Mouse (Mus musculus) limb, embryonic 14.5 days (tissue): ENCODE results near the gene Uap1l1. TPM values are rescaled to one million over a fixed set of nuclear protein-coding genes. Genes with fewer than 3 reads are reported as not detected.

ENCODE experiments used
- ATAC-seq: fragments of 200-750 bp; cut with Nextera tagmentation; 2 replicates; pipeline ENCODE4 v1.8.0; 2017; ENCODE audit warnings: low read depth, moderate number of reproducible peaks, moderate TSS enrichment; ENCODE audit not compliant: low FRiP score
- DNase-seq: peaks from one replicate; pipeline ENCODE4 v3.0.0-alpha.2; 2015; ENCODE audit warnings: low spot score
- H3K27ac ChIP-seq: fragments of 300-500 bp; sonication (generic); replicated peaks from 2 replicates; pipeline ENCODE4 v1.5.1; 2014; ENCODE audit warnings: low read depth, mild to moderate bottlenecking, low read length, moderate library complexity, mixed read lengths
- H3K27me3 ChIP-seq: fragments of 300-500 bp; sonication (generic); 2 replicates; pipeline ENCODE4 v1.6.1; 2014; ENCODE audit warnings: low read length, mixed read lengths; ENCODE audit not compliant: control insufficient read depth, insufficient read depth
- H3K36me3 ChIP-seq: fragments of 300-500 bp; sonication (generic); 2 replicates; pipeline ENCODE4 v1.6.1; 2014; ENCODE audit warnings: mild to moderate bottlenecking, low read length, moderate library complexity, mixed read lengths; ENCODE audit not compliant: control insufficient read depth, insufficient read depth
- H3K4me1 ChIP-seq: fragments of 300-500 bp; sonication (generic); 2 replicates; pipeline ENCODE4 v1.6.1; 2014; ENCODE audit warnings: antibody characterized with exemption, low read length, mixed read lengths; ENCODE audit not compliant: control insufficient read depth, insufficient read depth
- H3K4me2 ChIP-seq: fragments of 300-500 bp; sonication (generic); replicated peaks from 2 replicates; pipeline ENCODE4 v1.6.1; 2014; ENCODE audit warnings: low read depth, mild to moderate bottlenecking, low read length, moderate library complexity; ENCODE audit not compliant: severe bottlenecking
- H3K4me3 ChIP-seq: fragments of 300-500 bp; sonication (generic); replicated peaks from 2 replicates; pipeline ENCODE4 v1.5.1; 2014; ENCODE audit warnings: low read length
- H3K9ac ChIP-seq: fragments of 300-500 bp; sonication (generic); 2 replicates; pipeline ENCODE4 v1.6.1; 2014; ENCODE audit warnings: mild to moderate bottlenecking, low read depth, low read length, moderate library complexity; ENCODE audit not compliant: severe bottlenecking
- H3K9me3 ChIP-seq: fragments of 300-500 bp; sonication (generic); 2 replicates; pipeline ENCODE4 v1.6.1; 2016; ENCODE audit warnings: low read length; ENCODE audit not compliant: control insufficient read depth
- POLR2A ChIP-seq: fragments of 200-500 bp; IDR thresholded peaks from 2 replicates; pipeline ENCODE4 v1.8.0; 2012; ENCODE audit warnings: inconsistent platforms, mild to moderate bottlenecking, moderate library complexity, borderline replicate concordance; ENCODE audit not compliant: insufficient read depth, insufficient read length; ENCODE audit errors: extremely low read depth
- WGBS: fragments of 180-500 bp; shearing (Covaris S2); extraction: QIAGEN DNeasy Blood & Tissue Kit; methylation state at CpG from one replicate; pipeline ENCODE4 v1.1.7; 2014; 5-methylcytosine and 5-hydroxymethylcytosine counted together
- polyA plus RNA-seq, 2 experiments: library from polyadenylated mRNA; depleted of rRNA in 1 of 2; stranded (reverse) in 1 of 2; unstranded in 1 of 2; fragments of >200 nt; fragmentation: Nextera tagmentation in 1 of 2; extraction: Ambion mirVana in 1 of 2; gene quantifications; 2 replicates each; pipeline versions ENCODE4 v1.2.1 to v1.2.3; 2012 to 2014

The Uap1l1 gene
- polyA plus RNA-seq, 2 experiments: 8.2 to 15.8 TPM

DNA sequence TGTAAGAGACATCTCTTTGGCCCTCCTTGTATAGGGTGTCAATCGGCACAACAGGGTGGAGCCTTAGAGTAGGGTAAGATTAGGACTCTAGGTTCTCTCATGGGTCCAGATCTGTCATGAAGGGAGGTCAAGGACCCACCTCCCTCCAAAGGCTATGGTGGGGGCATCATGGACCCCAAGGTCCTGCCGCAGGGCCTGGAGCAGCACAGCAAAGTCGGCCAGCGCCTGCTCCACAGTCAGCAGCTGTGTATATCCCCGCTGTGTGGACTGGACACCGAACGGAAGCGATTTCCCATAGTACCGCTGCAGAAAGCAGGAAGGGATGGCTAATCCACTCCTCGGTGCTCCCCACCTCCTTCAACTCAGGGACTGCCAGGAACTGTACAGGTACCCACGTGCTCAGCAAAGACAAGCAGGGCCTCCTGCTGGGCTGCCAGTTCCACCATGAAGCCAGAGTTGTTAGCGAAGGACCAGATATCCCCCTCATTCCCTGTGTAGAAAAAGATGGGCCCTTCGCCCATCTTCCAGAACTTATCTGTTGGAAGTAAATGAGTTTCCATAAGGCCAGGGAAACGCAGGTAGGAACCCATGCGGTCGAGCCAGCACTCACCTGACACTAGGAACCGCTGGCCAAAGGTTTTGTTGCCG, 9.9 kb downstream of the Uap1l1 start:
- Histone ChIP-seq H3K4me1 (peaks cover 15% of the 10 kb centered on the region), H3K9me3 (no peaks in the 10 kb centered on the region), H3K36me3 (peaks cover 33% of the 10 kb centered on the region), H3K27me3 (no peaks in the 10 kb centered on the region), H3K9ac (peak overlapping the region; percentile 58), H3K4me2 (peak overlapping the region; percentile 94), H3K4me3 (peak overlapping the region; percentile 52), H3K27ac (no peak overlapping the region)
- ATAC-seq (no peak), DNase-seq (no peak)
- WGBS: 41% methylated on average over 18 of the region's 18 CpGs
- no peak for TF ChIP-seq POLR2A

DNA sequence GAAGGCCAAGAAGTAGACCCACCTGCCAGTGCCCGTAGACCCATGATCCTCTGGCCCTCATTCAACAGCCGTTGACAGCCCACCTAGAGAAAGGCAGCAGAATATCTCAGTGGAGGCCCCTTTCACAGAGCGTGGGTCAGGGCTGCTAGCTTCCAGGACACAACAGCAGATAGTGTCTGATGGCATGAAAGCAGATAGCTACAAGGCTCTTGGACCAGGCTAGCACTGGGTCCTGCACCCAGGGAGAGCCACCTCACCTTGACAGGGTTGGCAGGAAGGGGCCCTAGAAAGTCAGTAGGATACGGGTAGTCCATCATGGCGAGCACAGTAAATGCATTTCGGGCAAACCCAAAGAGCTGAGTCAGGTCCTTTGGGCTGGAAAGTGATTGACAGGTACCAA, 11.3 kb downstream of the Uap1l1 start:
- no peaks in the 10 kb centered on the region for H3K27me3 ChIP-seq
- no peak for DNase-seq
- no peak overlapping the region for H3K4me3 ChIP-seq
- H3K27ac ChIP-seq: no peak overlapping the region
- H3K4me1 ChIP-seq: peaks cover 15% of the 10 kb centered on the region
- H3K36me3 ChIP-seq: peaks cover 46% of the 10 kb centered on the region
- WGBS: 89% methylated on average over 6 of the region's 6 CpGs
- H3K9ac ChIP-seq: no peak overlapping the region
- no peak for TF ChIP-seq POLR2A
- no peak for ATAC-seq
- H3K4me2 ChIP-seq: no peak overlapping the region
- H3K9me3 ChIP-seq: no peaks in the 10 kb centered on the region

DNA sequence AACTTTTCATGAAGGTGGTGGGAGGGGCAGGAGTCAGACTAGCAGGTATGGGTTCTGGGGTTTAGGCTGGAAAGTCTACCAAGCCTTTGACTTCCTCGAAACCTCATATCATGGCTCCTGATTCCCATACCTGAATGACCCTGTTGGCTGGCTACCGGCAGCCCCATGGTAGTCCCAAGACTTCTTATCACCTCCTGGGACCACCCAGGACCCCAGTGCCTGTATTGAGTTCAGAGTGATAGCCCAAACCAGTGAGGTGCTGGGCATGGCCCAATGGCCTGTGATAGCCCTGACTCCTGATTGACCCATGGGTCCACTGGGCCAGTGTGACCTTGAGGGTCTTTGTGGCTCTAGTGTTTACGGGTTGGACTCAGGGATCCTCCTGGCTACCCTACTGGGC, 14.8 kb downstream of the Uap1l1 start:
- no peak overlapping the region for H3K4me2 ChIP-seq
- no peak overlapping the region for H3K9ac ChIP-seq
- no peaks in the 10 kb centered on the region for H3K27me3 ChIP-seq
- DNase-seq: no peak
- H3K36me3 ChIP-seq: peaks cover 79% of the 10 kb centered on the region
- peaks cover 6% of the 10 kb centered on the region for H3K4me1 ChIP-seq
- 89% methylated on average over 3 of the region's 3 CpGs for WGBS
- ATAC-seq: no peak
- H3K9me3 ChIP-seq: no peaks in the 10 kb centered on the region
- no peak overlapping the region for H3K4me3 ChIP-seq
- H3K27ac ChIP-seq: no peak overlapping the region
- no peak for TF ChIP-seq POLR2A

DNA sequence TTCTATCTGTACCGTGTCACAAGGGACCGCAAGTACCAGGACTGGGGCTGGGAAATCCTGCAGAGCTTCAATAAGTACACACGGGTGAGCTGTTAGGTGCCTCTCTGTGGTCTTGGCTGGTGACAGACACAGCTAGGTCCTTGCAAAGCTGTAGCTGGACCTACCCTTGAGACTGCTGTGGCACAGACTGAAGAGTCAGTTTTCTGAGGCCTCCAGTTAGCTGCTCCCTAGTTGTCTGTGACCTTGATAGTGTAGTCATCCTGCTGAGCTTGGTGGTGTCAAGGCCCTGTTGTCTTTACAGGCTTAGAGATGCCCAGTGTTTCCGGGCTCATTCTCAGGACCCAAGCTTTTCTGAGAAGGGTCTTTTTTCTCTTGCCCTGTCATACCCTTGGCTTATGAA, 16.0 kb downstream of the Uap1l1 start:
- Histone ChIP-seq H3K9ac (no peak overlapping the region), H3K27ac (no peak overlapping the region), H3K9me3 (no peaks in the 10 kb centered on the region), H3K4me2 (no peak overlapping the region), H3K36me3 (peaks cover 91% of the 10 kb centered on the region), H3K4me3 (no peak overlapping the region), H3K27me3 (no peaks in the 10 kb centered on the region), H3K4me1 (no peaks in the 10 kb centered on the region)
- DNase-seq (no peak), ATAC-seq (no peak)
- WGBS: 98% methylated on average over 4 of the region's 4 CpGs
- no peak for TF ChIP-seq POLR2A

DNA sequence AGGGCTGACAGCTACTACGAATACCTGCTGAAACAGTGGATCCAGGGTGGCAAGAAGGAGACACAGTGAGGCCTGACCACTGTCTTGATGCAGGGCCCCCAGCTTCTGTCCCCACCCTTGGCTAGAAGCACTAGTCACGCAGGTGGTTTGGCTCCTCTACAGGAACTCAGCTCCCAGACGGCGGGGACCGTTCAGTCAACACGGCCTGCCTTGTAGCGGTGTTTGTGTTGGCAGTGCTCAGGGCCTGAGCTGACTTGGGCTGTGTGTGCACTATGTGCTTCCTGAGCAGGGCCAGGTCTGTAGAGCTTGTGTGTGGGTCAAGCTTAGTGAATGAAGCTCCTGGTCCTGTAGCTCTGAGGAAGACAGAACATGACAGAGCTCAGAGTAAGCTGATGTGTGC, 17.3 kb downstream of the Uap1l1 start:
- Histone ChIP-seq H3K9ac (no peak overlapping the region), H3K27me3 (no peaks in the 10 kb centered on the region), H3K4me3 (no peak overlapping the region), H3K9me3 (no peaks in the 10 kb centered on the region), H3K4me1 (no peaks in the 10 kb centered on the region), H3K36me3 (peaks cover 94% of the 10 kb centered on the region), H3K27ac (no peak overlapping the region), H3K4me2 (no peak overlapping the region)
- 88% methylated on average over 7 of the region's 7 CpGs for WGBS
- no peak for TF ChIP-seq POLR2A
- ATAC-seq (no peak), DNase-seq (no peak)
